Mouse (Mus musculus): Measurements from ENCODE around the gene Ly6g6f. TPM values are rescaled to one million over a fixed set of nuclear protein-coding genes. Genes with fewer than 3 reads are reported as not detected.

Ly6g6f gene
- polyA plus RNA-seq, 1 experiment from 2014 or later: not detected

GRCm38 (mm10) chr17:35064951-35065947 is 20.2 kb downstream of the Ly6g6f start, which contains the start of gene Ly6g6c:
Gene Ly6g6c, plus strand, starts transcription at chr17:35065388.
- ATAC-seq: peak; percentile 84
- H3K27ac ChIP-seq (ENCODE audit: low read depth, low read length): peak within 1 kb of the TSS; percentile 23; the same call in 1 of the 2 replicates
- peaks cover 7% of the 10 kb centered on the region; the same call in 1 of the 2 replicates for H3K27me3 ChIP-seq (replicated peaks; ENCODE audit: control insufficient read depth, insufficient read depth, low read length)
- peaks cover 13% of the 10 kb centered on the region for H3K36me3 ChIP-seq (ENCODE audit: control insufficient read depth, insufficient read depth)
- peaks cover 9% of the 10 kb centered on the region; the same call in 1 of the 2 replicates for H3K4me1 ChIP-seq (replicated peaks; ENCODE audit: control insufficient read depth, insufficient read depth, low read length)
- peak within 1 kb of the TSS; percentile 45; the same call in 1 of the 2 replicates for H3K9ac ChIP-seq (ENCODE audit: low read depth, low read length)
- TF ChIP-seq CTCF (IDR thresholded peaks at IDR 0.05; ENCODE audit: low read depth): peak; percentile 33
- peak within 1 kb of the TSS; percentile 34 for H3K4me3 ChIP-seq (ENCODE audit: low read depth, low read length)
- H3K9me3 ChIP-seq (ENCODE audit: control insufficient read depth): no peaks in the 10 kb centered on the region
- H3K4me2 ChIP-seq (replicated peaks; ENCODE audit: low read depth): peak within 1 kb of the TSS; percentile 71
- WGBS: 7% methylated on average over 48 of the region's 48 CpGs

- no peak for TF ChIP-seq CTCF (IDR thresholded peaks at IDR 0.05; ENCODE audit: low read depth)
- Histone ChIP-seq H3K4me2 (replicated peaks; ENCODE audit: low read depth) (peak overlapping the region; percentile 71), H3K27me3 (replicated peaks; ENCODE audit: control insufficient read depth, insufficient read depth, low read length) (peaks cover 7% of the 10 kb centered on the region; the same call in 1 of the 2 replicates), H3K36me3 (ENCODE audit: control insufficient read depth, insufficient read depth) (peaks cover 13% of the 10 kb centered on the region), H3K9me3 (ENCODE audit: control insufficient read depth) (no peaks in the 10 kb centered on the region), H3K4me1 (replicated peaks; ENCODE audit: control insufficient read depth, insufficient read depth, low read length) (peaks cover 9% of the 10 kb centered on the region; the same call in 1 of the 2 replicates), H3K4me3 (ENCODE audit: low read depth, low read length) (peak overlapping the region; percentile 34), H3K9ac (ENCODE audit: low read depth, low read length) (0 out of 2 replicates have a peak overlapping the region, but pooled peaks have one; percentile 45), H3K27ac (ENCODE audit: low read depth, low read length) (peak overlapping the region; percentile 23; the same call in 1 of the 2 replicates)
- peak; percentile 4; the same call in 1 of the 2 replicates for ATAC-seq
- 35% methylated on average over 10 of the region's 10 CpGs for WGBS
Observed at GRCm38 (mm10) chr17:35064378-35064877, 21.0 kb downstream of the Ly6g6f start.

GRCm38 (mm10) chr17:35063466-35063865 is 21.9 kb downstream of the Ly6g6f start:
- Histone ChIP-seq H3K36me3 (ENCODE audit: control insufficient read depth, insufficient read depth) (peaks cover 14% of the 10 kb centered on the region), H3K4me1 (replicated peaks; ENCODE audit: control insufficient read depth, insufficient read depth, low read length) (peaks cover 9% of the 10 kb centered on the region; the same call in 1 of the 2 replicates), H3K9me3 (ENCODE audit: control insufficient read depth) (no peaks in the 10 kb centered on the region), H3K27me3 (replicated peaks; ENCODE audit: control insufficient read depth, insufficient read depth, low read length) (peaks cover 7% of the 10 kb centered on the region; the same call in 1 of the 2 replicates), H3K4me3 (ENCODE audit: low read depth, low read length) (no peak overlapping the region), H3K4me2 (replicated peaks; ENCODE audit: low read depth) (no peak overlapping the region), H3K27ac (ENCODE audit: low read depth, low read length) (no peak overlapping the region), H3K9ac (ENCODE audit: low read depth, low read length) (no peak overlapping the region)
- no peak for ATAC-seq
- WGBS: 86% methylated on average over 3 of the region's 3 CpGs
- TF ChIP-seq CTCF (IDR thresholded peaks at IDR 0.05; ENCODE audit: low read depth): no peak

- no peak overlapping the region for H3K9ac ChIP-seq (ENCODE audit: low read depth, low read length)
- no peak overlapping the region for H3K27ac ChIP-seq (ENCODE audit: low read depth, low read length)
- no peaks in the 10 kb centered on the region; the same call in 1 of the 2 replicates for H3K27me3 ChIP-seq (replicated peaks; ENCODE audit: control insufficient read depth, insufficient read depth, low read length)
- no peak for ATAC-seq
- H3K4me3 ChIP-seq (ENCODE audit: low read depth, low read length): no peak overlapping the region
- no peak overlapping the region for H3K4me2 ChIP-seq (replicated peaks; ENCODE audit: low read depth)
- no peaks in the 10 kb centered on the region for H3K9me3 ChIP-seq (ENCODE audit: control insufficient read depth)
- no peak for TF ChIP-seq CTCF (IDR thresholded peaks at IDR 0.05; ENCODE audit: low read depth)
- peaks cover 9% of the 10 kb centered on the region; the same call in 1 of the 2 replicates for H3K4me1 ChIP-seq (replicated peaks; ENCODE audit: control insufficient read depth, insufficient read depth, low read length)
- peaks cover 33% of the 10 kb centered on the region for H3K36me3 ChIP-seq (ENCODE audit: control insufficient read depth, insufficient read depth)
- WGBS: 71% methylated on average over 8 of the region's 8 CpGs
Observed at GRCm38 (mm10) chr17:35061299-35061698, 24.1 kb downstream of the Ly6g6f start.

- H3K9ac ChIP-seq (ENCODE audit: low read depth, low read length): no peak overlapping the region
- no peak overlapping the region for H3K4me3 ChIP-seq (ENCODE audit: low read depth, low read length)
- ATAC-seq: no peak
- no peaks in the 10 kb centered on the region; the same call in 1 of the 2 replicates for H3K27me3 ChIP-seq (replicated peaks; ENCODE audit: control insufficient read depth, insufficient read depth, low read length)
- no peak for TF ChIP-seq CTCF (IDR thresholded peaks at IDR 0.05; ENCODE audit: low read depth)
- H3K4me2 ChIP-seq (replicated peaks; ENCODE audit: low read depth): peak overlapping the region; percentile 76; the same call in 1 of the 2 replicates
- no peaks in the 10 kb centered on the region for H3K9me3 ChIP-seq (ENCODE audit: control insufficient read depth)
- peaks cover 9% of the 10 kb centered on the region; the same call in 1 of the 2 replicates for H3K4me1 ChIP-seq (replicated peaks; ENCODE audit: control insufficient read depth, insufficient read depth, low read length)
- H3K27ac ChIP-seq (ENCODE audit: low read depth, low read length): no peak overlapping the region
- WGBS: 62% methylated on average over 22 of the region's 22 CpGs
- peaks cover 38% of the 10 kb centered on the region for H3K36me3 ChIP-seq (ENCODE audit: control insufficient read depth, insufficient read depth)
Observed at GRCm38 (mm10) chr17:35060737-35061297, 24.6 kb downstream of the Ly6g6f start.
